ENCODE assay signal across 17 mouse cellular contexts in the genomic region with DNA sequence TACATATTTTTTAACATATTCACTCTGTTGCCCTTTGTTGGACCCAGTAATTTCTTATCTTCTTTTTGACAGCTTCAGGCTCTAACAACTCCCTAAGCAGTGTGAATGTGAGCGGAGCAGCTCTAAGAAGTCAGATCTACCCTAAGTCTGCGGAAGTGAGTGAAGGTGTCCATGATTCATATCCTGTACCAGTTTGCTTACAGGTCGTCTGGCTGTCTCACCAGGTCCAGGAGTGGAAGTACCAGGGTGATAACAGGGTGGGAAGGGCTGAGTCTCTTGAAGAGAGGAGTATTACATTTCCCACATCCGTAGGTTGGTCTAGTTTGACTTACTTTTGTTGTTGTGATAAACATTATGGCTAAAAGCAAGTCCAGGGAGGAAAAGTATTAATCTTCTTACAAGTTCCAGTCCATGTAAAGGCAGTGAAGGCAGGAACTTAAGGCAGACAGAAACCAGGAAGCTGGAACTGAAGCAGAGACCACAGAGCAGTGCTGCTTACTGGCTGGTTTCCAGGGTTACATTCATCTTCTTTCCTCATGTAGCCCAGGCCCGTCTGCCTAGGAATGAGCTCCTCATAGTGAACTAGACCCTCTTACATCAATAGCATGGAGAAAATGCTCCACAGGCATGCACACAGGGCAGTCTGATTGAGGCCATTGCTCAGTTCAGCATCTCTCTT. TPM values are rescaled to one million over a fixed set of nuclear protein-coding genes. Genes with fewer than 3 reads are reported as not detected.
"Had no signal": no experiment of that assay in that cellular context is flagged by ENCODE, and none has a peak within 500 bp of the region (broad histone marks: within the 10 kb centered on the region; RNA-seq: fewer than 3 reads in every experiment).

No protein-coding gene starts in this region.

- H3K36me3 ChIP-seq: limb, embryonic 12.5 days; liver, embryonic 13.5 days; midbrain, embryonic 12.5 days had no signal

- H3K9me3 ChIP-seq: limb, embryonic 12.5 days; liver, embryonic 13.5 days; megakaryocyte, embryonic 14.5 days; midbrain, embryonic 12.5 days had no signal

- DNase-seq: kidney, adult 18-20 months; kidney, postnatal 25 days; layer of hippocampus, postnatal 36 days; liver; liver, embryonic 13.5 days; liver, postnatal 0 days; lung, postnatal 36 days; right cerebral cortex, adult 18-20 months; right cerebral cortex, postnatal 4 days; spleen, adult 18-20 months; thymus, adult 18-20 months; thymus, postnatal 25 days had no signal

- H3K4me2 ChIP-seq: limb, embryonic 12.5 days; liver, embryonic 13.5 days; midbrain, embryonic 12.5 days had no signal

- ATAC-seq: liver, postnatal 0 days; midbrain, embryonic 16.5 days had no signal

- H3K4me1 ChIP-seq: limb, embryonic 12.5 days; liver, embryonic 13.5 days; midbrain, embryonic 12.5 days had no signal

- H3K9ac ChIP-seq: limb, embryonic 12.5 days; liver, embryonic 13.5 days; liver, postnatal 0 days; midbrain, embryonic 12.5 days had no signal

- H3K4me3 ChIP-seq: limb, embryonic 12.5 days; liver, embryonic 13.5 days; megakaryocyte, embryonic 14.5 days; midbrain, embryonic 12.5 days had no signal

- H3K27ac ChIP-seq: limb, embryonic 12.5 days; liver, embryonic 13.5 days; midbrain, embryonic 12.5 days had no signal

- H3K27me3 ChIP-seq: limb, embryonic 12.5 days; liver, embryonic 13.5 days; megakaryocyte, embryonic 14.5 days; midbrain, embryonic 12.5 days had no signal

RNA-seq across cellular contexts. Expression of a gene that starts 41.0 kb away (rescaled TPM):
- polyA plus RNA-seq: limb, embryonic 12.5 days; liver, embryonic 13.5 days; liver, postnatal 0 days; midbrain, embryonic 16.5 days; stomach, embryonic 14.5 days had no signal
